Mouse (Mus musculus) embryonic facial prominence, embryonic 14.5 days (tissue): ENCODE measurements at regions not wholly inside any gene's neighbourhood (a gene's known extent, or its start where the extent isn't known, plus 50 kb on each side); places are given as distances from the start of the nearest gene placed in this dataset.

Experiments
- ATAC-seq: fragments of 200-750 bp; cut with Nextera tagmentation; 2 replicates; pipeline ENCODE4 v1.8.0; 2017; ENCODE audit warnings: low read depth, moderate number of reproducible peaks, moderate TSS enrichment
- DNase-seq: peaks from one replicate; pipeline ENCODE4 v3.0.0-alpha.2; 2015; ENCODE audit warnings: low spot score
- H3K27ac ChIP-seq: fragments of 300-500 bp; sonication (generic); replicated peaks from 2 replicates; pipeline ENCODE4 v1.5.1; 2014; ENCODE audit warnings: low read depth, mild to moderate bottlenecking, low read length, moderate library complexity
- H3K27me3 ChIP-seq: fragments of 300-500 bp; sonication (generic); replicated peaks from 2 replicates; pipeline ENCODE4 v1.6.1; 2014; ENCODE audit warnings: low read length; ENCODE audit not compliant: control insufficient read depth, insufficient read depth
- H3K36me3 ChIP-seq: fragments of 300-500 bp; sonication (generic); 2 replicates; pipeline ENCODE4 v1.6.1; 2014; ENCODE audit warnings: low read length, mixed read lengths; ENCODE audit not compliant: control insufficient read depth, insufficient read depth
- H3K4me1 ChIP-seq: fragments of 300-500 bp; sonication (generic); 2 replicates; pipeline ENCODE4 v1.6.1; 2014; ENCODE audit warnings: antibody characterized with exemption, low read length; ENCODE audit not compliant: control insufficient read depth, insufficient read depth
- H3K4me2 ChIP-seq: fragments of 300-500 bp; sonication (generic); 2 replicates; pipeline ENCODE4 v1.6.1; 2014; ENCODE audit warnings: low read depth, mild to moderate bottlenecking, low read length, moderate library complexity, mixed read lengths
- H3K4me3 ChIP-seq: fragments of 300-500 bp; sonication (generic); 2 replicates; pipeline ENCODE4 v1.5.1; 2014; ENCODE audit warnings: low read depth, mild to moderate bottlenecking, low read length
- H3K9ac ChIP-seq: fragments of 300-500 bp; sonication (generic); 2 replicates; pipeline ENCODE4 v1.6.1; 2014; ENCODE audit warnings: low read depth, mild to moderate bottlenecking, low read length, moderate library complexity, mixed read lengths
- H3K9me3 ChIP-seq: fragments of 300-500 bp; sonication (generic); 2 replicates; pipeline ENCODE4 v1.6.1; 2016; ENCODE audit warnings: low read length; ENCODE audit not compliant: control insufficient read depth
- WGBS: fragments of 180-500 bp; shearing (Covaris S2); extraction: QIAGEN DNeasy Blood & Tissue Kit; methylation state at CpG from one replicate; pipeline ENCODE4 v1.1.7; 2014; 5-methylcytosine and 5-hydroxymethylcytosine counted together

DNA sequence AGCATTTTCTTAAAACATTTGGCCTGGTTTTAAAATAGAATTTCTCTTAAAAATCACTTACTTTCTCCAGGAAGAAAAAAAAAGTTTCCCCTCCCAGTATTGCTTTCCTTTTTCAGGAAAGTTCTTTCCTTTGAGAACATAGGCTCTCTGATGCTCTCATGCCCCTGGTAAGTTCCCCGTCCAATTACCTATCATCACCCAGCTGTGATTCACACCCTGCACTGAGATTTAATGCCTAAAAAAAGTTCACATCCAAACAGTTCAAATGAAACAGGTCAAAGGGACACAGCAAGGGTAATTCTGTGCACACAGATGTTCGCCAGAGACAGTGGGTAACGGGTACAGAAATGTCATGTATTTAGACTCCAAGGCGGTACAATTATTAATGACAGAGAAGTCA, 191.8 kb upstream of the Tll1 start:
- Histone ChIP-seq H3K9me3 (no peaks in the 10 kb centered on the region), H3K27ac (no peak overlapping the region), H3K4me3 (no peak overlapping the region), H3K36me3 (no peaks in the 10 kb centered on the region), H3K4me1 (no peaks in the 10 kb centered on the region), H3K9ac (no peak overlapping the region), H3K27me3 (no peaks in the 10 kb centered on the region), H3K4me2 (no peak overlapping the region)
- DNase-seq (no peak), ATAC-seq (no peak)
- 58% methylated on average over 4 of the region's 4 CpGs for WGBS

- Histone ChIP-seq H3K36me3 (no peaks in the 10 kb centered on the region), H3K27me3 (no peaks in the 10 kb centered on the region), H3K4me3 (no peak overlapping the region), H3K9me3 (no peaks in the 10 kb centered on the region), H3K9ac (no peak overlapping the region), H3K27ac (no peak overlapping the region), H3K4me2 (no peak overlapping the region), H3K4me1 (no peaks in the 10 kb centered on the region)
- ATAC-seq (no peak), DNase-seq (no peak)
- WGBS, result 83% methylated on average over 5 of the region's 5 CpGs
Measured at GRCm38 (mm10) chr8:64395816-64396215, 189.7 kb upstream of the Tll1 start.

GRCm38 (mm10) chr8:64389488-64389887, 183.4 kb upstream of the Tll1 start:
- no peak overlapping the region for H3K9ac ChIP-seq
- no peak overlapping the region for H3K4me3 ChIP-seq
- no peaks in the 10 kb centered on the region for H3K4me1 ChIP-seq
- WGBS, result 55% methylated on average over 5 of the region's 5 CpGs
- no peaks in the 10 kb centered on the region for H3K36me3 ChIP-seq
- no peak overlapping the region for H3K4me2 ChIP-seq
- DNase-seq (no peak), ATAC-seq (no peak)
- no peak overlapping the region for H3K27ac ChIP-seq
- H3K27me3 ChIP-seq, result no peaks in the 10 kb centered on the region
- H3K9me3 ChIP-seq, result no peaks in the 10 kb centered on the region

GRCm38 (mm10) chr8:64388299-64388698, 182.2 kb upstream of the Tll1 start:
- Histone ChIP-seq H3K9ac (no peak overlapping the region), H3K4me1 (no peaks in the 10 kb centered on the region), H3K36me3 (no peaks in the 10 kb centered on the region), H3K9me3 (no peaks in the 10 kb centered on the region), H3K4me3 (no peak overlapping the region), H3K27me3 (no peaks in the 10 kb centered on the region), H3K27ac (no peak overlapping the region), H3K4me2 (no peak overlapping the region)
- WGBS, result 91% methylated on average over 2 of the region's 2 CpGs
- DNase-seq (no peak), ATAC-seq (no peak)

GRCm38 (mm10) chr8:64379732-64380349, 173.8 kb upstream of the Tll1 start:
- Histone ChIP-seq H3K4me3 (no peak overlapping the region), H3K4me1 (no peaks in the 10 kb centered on the region), H3K27ac (no peak overlapping the region), H3K36me3 (no peaks in the 10 kb centered on the region), H3K4me2 (no peak overlapping the region), H3K27me3 (no peaks in the 10 kb centered on the region), H3K9me3 (no peaks in the 10 kb centered on the region), H3K9ac (no peak overlapping the region)
- 73% methylated on average over 9 of the region's 9 CpGs for WGBS
- DNase-seq, result no peak
- ATAC-seq, result no peak

- H3K9ac ChIP-seq, result no peak overlapping the region
- WGBS, result 56% methylated on average over 2 of the region's 2 CpGs
Measured at GRCm38 (mm10) chr8:64377830-64378229, 171.8 kb upstream of the Tll1 start.

GRCm38 (mm10) chr8:64375509-64375908, 169.4 kb upstream of the Tll1 start:
- ATAC-seq, result no peak
- Histone ChIP-seq H3K9me3 (no peaks in the 10 kb centered on the region), H3K27me3 (no peaks in the 10 kb centered on the region), H3K4me2 (no peak overlapping the region), H3K4me1 (peaks cover 5% of the 10 kb centered on the region; the same call in 1 of the 2 replicates), H3K27ac (no peak overlapping the region), H3K4me3 (no peak overlapping the region), H3K9ac (no peak overlapping the region), H3K36me3 (no peaks in the 10 kb centered on the region)
- DNase-seq, result no peak
- WGBS, result 81% methylated on average over 4 of the region's 4 CpGs

More at GRCm38 (mm10) chr8:64377830-64378229, 171.8 kb upstream of the Tll1 start:
- no peaks in the 10 kb centered on the region for H3K4me1 ChIP-seq
- DNase-seq (no peak), ATAC-seq (no peak)
- H3K4me3 ChIP-seq, result no peak overlapping the region
- H3K9me3 ChIP-seq, result no peaks in the 10 kb centered on the region
- no peaks in the 10 kb centered on the region for H3K36me3 ChIP-seq
- no peak overlapping the region for H3K27ac ChIP-seq
- no peak overlapping the region for H3K4me2 ChIP-seq
- no peaks in the 10 kb centered on the region for H3K27me3 ChIP-seq

DNA sequence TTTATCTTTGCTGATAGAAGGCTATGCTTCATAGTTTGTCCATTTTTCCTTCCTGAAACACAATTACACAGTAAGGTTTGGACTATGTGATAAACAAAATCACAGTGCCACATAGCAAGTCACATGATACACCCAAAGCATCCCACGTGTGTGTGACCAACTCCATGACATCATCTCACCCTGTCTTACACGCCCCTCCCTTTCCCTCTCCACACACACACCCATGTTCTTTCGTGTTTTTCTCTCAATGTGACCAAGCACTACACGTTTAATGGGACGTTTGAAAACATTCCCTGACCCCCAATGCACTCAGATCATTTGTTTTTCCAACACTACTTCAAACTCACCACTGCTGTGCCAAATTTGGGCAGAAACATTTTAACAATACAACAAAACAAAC, 168.9 kb upstream of the Tll1 start:
- no peak for DNase-seq
- Histone ChIP-seq H3K36me3 (no peaks in the 10 kb centered on the region), H3K9me3 (no peaks in the 10 kb centered on the region), H3K27ac (no peak overlapping the region), H3K4me2 (no peak overlapping the region), H3K27me3 (no peaks in the 10 kb centered on the region), H3K9ac (no peak overlapping the region), H3K4me1 (peaks cover 10% of the 10 kb centered on the region; the same call in 1 of the 2 replicates), H3K4me3 (no peak overlapping the region)
- WGBS, result 70% methylated on average over 5 of the region's 5 CpGs
- ATAC-seq, result no peak

DNA sequence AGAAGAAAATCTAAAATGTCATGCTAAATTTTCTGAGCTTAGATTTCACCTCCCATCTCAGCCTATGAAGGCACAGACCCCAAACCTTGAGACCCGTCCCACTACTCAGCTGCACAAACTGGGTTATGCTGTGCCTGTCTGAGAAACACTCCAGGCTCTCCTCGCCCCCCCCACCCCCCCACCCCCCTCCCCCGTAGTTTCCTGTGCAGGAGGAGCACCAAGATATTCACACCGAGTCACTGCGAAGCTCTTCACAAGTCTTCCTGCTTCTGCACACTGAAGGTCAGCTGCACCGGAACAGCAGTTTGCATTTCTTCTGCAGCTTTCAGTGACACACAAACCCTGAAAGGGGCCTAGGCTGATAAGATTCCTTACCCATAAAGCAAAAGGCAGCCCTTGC, 163.9 kb upstream of the Tll1 start:
- Histone ChIP-seq H3K9ac (no peak overlapping the region), H3K27ac (no peak overlapping the region), H3K4me3 (no peak overlapping the region), H3K9me3 (no peaks in the 10 kb centered on the region), H3K27me3 (no peaks in the 10 kb centered on the region), H3K4me1 (peaks cover 12% of the 10 kb centered on the region; the same call in 1 of the 2 replicates), H3K36me3 (no peaks in the 10 kb centered on the region), H3K4me2 (no peak overlapping the region)
- ATAC-seq (no peak), DNase-seq (peak; percentile 29)
- WGBS, result 7% methylated on average over 5 of the region's 6 CpGs
